Mouse (Mus musculus) ovary, postnatal 14 days (tissue): ENCODE data around the gene Akt1s1.

ENCODE experiments used
- DNase-seq: peaks from one replicate; pipeline ENCODE4 v3.0.0; 2022; ENCODE audit warnings: low spot score

Gene Akt1s1

DNA sequence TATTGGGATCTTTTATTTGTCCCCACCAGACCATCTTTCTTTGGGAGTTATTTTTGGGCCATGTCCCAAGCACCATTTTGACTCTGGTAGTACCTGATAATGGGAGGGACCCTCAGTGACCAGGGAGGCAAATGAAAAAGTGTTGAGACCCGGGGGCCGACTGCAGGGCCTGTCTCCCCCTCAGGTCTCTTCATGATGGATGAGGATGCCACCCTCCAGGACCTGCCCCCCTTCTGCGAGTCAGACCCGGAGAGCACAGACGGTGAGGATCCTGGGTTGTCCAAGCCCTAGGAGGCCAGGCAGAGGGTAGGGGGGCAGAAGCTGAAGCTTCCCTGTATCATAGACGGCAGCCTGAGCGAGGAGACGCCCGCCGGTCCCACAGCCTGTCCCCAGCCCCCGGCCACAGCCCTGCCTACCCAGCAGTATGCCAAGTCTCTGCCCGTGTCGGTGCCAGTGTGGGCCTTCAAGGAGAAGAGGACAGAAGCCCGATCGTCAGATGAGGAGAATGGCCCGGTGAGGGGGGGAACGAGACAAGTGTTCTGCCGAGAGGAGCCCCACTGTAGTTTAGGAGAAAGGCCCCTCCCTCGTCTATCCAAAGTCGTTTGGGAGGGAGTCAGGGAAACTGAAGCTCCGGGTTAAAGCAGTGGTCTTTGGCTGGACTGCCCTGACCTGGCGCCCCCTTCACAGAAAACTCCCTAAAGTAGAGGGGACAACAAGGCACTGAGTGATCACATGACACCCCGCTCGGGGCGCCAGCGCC lies 5.0 kb downstream of the Akt1s1 start:
- no peak for DNase-seq

DNA sequence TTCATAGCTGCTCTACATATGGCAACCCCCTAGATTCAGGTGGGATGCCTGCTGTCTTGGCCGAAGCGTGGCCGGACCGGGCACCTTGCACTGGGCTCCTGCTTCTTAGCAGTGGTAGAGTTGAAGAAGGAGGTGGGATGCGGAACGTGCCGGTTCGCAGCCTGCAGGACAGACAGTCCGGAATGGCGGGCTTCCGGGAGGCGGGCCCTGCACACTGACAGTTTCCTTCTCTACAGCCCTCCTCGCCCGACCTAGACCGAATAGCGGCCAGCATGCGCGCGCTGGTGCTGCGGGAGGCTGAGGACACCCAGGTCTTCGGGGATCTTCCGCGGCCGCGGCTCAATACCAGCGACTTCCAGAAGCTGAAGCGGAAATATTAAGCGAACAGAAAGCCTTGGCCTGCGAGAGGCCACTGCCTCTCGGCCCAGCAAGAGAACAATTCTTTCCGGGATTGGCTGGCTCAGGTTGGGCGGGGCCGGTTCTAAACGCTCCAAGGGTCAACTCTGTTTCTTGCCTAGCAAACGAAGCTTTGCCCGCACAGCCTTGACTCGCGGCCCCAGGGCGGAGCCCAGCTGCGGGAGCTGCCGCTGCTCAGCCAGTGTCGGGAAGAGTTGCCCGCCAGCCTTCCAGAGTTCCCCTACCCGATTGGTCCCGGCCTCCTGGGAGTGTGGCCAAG lies 5.7 kb downstream of the Akt1s1 start:
- peak; percentile 83 for DNase-seq

DNA sequence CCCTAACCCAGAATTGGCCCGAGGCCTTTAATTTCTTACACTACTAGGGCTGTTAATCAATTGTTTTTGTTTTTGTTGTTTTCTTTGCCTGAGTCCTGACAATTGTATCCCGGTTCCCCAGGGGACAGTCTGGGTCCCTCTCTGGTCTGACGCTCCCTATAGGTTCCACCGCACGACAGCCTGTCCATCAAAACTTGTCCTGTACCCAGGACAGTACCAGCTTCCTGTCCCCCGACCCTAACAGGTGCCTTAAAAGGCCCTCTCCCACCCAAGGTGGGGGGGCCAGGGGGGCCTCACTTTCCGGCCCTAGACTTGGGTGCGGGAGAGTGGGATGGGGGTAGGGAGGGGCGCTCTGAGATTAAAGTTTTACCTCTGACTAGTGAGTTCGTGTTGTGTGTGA lies 6.2 kb downstream of the Akt1s1 start:
- no peak for DNase-seq

DNA sequence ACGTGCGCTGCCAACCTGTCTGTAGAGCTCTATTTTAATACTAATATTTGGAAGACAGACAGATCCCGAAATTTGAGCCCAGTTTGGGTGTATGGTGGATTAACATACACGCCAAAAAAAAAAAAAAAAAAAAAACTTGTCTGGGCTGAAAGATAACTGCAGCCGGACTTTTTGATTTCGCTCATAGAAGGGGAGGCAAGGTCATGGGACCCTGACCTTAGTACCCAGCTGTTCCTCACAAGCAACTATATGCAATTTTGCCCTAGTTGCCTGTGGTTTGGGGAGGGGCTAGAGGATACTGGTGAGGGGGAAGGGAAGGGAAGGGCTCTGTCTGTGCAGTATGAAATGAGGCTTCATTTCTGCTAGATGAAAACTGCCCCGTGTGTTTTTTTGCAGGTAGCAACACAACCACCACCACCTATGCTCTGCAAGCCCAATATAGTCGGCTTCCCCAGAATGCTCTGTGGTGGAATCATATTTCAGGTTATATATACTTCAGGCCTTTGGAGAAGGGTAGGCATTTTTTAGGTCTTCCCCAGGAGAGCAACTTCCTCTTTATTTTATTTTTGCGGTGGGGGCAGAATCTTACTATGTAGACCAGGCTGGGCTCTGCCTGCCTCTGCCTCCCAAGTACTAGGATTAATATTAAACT lies 7.6 kb downstream of the Akt1s1 start:
- no peak for DNase-seq

DNA sequence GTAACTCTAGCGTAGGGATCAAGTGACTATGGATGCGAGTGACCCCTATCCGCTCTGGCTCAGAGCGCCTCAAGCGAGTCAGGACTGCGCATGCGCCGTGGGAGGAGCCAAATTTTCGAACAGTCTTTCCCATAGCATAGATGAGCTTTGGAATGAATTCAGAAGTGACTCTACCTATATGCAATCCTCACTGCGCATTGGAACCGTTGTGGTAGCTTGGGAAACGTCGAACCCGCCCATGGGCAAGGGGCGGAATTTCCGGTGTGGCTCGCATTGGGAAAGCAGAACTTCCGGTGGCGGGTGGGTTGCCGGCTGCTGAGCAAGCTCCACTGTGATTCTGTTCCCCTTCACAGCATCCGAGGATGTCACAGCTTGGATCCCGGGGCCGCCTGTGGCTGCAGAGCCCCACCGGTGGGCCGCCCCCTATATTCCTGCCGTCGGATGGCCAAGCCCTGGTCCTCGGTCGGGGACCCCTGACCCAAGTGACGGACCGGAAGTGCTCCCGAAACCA lies 8.3 kb downstream of the Akt1s1 start, which contains the start of gene Pnkp:
Gene Pnkp (plus strand): TSS at position 98 of the 511 bp plus-strand sequence.
- peak; percentile 79 for DNase-seq

DNA sequence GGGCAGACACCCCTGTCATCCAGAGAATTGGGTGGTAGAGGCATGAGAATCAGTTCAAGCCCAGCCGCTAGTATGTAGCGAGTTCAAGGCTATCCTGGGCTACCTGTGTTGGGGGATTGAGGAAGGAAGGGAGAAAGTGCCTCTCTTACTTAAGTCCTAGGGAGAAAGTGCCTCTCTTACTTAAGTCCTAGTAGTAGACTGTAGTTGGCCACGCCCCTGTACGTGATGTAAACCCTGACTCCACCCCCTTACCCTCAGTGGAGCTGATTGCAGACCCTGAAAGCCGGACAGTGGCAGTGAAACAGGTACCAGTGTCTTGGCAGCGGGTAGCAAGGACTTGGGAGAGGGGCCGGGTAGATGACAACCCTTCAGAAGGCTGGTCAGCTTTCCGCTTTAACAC lies 9.1 kb downstream of the Akt1s1 start:
- no peak for DNase-seq

DNA sequence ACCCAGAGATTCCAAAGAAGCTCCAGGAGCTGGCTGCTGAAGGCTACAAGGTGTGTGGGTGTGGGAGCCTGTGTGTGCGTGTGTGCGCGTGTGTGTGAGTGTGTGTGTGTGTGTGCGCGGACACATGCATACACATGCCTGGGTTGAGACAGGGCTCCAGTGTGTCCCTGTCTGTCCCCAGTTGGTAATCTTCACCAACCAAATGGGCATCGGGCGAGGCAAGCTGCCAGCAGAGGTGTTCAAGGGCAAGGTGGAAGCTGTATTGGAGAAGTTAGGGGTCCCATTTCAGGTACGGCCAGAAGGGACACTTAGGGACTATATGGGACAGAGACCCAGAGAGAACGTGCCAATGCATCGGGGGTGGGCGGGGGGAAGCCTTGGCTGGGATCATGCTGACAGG lies 11.1 kb downstream of the Akt1s1 start:
- DNase-seq = no peak

DNA sequence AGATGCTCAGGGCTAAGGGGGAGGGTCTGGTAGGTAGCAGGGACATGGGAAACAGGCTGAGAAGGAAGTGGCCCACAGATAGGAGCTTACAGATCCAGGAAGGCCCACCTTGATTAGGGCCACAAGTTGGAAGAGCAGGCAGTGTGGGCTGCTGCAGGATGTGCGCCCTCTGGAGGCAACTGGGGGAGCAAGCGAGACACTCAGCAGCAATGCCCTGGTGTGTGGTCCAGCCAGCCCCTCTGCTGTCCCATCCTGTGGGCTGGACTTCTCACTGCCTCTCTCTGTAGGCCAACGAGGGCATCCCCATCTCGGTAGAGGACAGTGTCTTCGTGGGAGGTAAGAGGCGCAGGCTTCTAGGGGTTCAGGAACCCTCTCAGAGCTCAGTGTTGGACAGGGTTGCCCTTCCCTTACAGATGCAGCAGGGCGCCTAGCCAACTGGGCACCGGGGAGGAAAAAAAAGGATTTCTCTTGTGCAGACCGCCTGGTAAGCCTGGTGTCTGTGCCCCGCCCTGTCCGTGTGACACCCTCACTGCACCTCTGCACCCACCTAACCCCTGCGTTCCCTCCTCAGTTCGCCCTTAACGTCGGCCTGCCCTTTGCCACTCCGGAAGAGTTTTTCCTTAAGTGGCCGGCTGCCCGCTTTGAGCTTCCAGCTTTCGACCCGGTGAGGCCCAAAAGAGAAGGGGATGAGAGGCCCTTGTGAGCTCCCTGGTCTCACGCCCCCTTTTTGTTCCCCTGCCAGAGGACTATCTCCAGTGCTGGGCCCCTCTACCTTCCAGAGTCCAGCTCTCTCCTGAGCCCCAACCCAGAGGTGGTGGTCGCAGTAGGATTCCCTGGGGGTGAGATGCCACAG lies 12.0 kb downstream of the Akt1s1 start:
- DNase-seq = peak; percentile 69

DNA sequence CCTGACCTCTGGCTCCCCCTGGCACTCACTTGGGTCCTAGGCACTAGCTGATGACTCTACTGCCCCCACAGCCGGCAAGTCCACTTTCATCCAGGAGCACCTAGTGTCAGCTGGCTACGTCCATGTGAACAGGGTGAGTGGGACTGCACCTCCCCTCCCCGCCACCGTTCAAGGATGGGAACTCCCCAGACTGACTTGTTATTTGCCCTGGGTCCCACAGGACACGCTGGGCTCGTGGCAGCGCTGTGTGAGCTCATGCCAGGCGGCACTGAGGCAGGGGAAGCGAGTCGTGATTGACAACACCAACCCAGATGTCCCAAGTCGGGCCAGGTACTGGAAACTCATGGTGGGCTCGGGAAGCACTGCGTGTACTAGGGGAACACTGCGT lies 12.6 kb downstream of the Akt1s1 start:
- DNase-seq = no peak

DNA sequence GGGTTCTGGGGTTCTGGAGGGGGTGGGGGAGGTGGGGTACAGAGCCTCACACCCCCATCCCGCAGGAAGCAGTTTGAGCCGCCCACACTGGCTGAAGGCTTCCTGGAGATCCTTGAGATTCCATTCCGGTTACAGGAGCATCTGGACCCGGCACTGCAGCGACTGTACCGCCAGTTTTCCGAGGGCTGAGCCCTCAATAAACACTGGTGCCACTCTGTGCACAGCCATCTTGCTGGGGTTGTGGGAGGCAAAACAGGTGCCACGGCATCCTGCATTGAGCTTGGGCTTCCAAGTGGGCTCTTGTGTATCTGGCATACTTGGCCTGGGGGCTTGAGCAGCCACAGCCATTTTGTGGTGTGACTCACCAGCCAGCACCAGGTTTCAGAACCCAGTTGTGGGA lies 13.6 kb downstream of the Akt1s1 start:
- DNase-seq = no peak

DNA sequence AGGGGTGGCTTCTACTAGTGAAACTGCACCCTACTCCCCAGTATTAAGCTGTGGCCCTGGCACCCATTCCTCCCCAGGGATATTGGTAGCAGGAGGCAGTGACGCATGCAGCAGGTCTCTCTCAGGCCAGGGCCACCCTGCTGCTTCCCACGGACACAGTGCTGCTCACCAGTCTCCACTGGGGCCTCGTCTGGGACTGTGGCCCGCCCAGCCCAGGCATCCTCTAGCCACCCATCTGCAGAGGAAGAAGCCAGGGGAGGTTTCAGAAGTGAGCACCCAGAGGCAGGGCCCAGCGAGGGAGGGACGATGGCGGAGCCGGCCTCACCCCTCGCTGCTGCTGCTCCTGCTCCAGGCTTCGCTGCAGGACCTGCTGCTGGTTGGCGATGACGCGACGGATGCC lies 14.4 kb downstream of the Akt1s1 start:
- no peak for DNase-seq

DNA sequence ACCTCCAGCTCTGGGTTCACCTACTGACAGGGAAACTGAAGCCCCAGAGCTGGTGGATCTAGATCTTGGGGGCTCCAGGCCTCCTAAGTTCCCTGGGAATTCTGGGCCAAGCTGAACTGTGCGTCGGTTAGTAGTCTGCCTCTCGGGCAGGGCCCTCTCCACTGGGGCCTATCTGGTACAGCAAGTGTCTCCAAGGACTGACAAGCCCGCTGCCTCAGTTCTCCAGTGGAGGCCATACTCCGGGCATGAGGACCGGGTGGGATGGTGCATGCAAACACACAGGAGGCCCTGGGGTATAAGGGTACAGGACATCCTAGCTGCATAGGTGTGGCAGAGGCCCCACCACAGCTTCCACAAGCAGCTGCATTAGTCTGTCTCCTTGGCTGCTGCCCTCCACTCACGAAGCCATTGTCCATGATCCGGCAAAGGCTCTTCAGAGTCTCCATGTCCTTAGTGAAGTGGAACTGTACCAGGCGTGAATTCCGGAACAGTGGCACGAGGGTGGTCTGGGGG lies 15.2 kb downstream of the Akt1s1 start:
- no peak for DNase-seq

DNA sequence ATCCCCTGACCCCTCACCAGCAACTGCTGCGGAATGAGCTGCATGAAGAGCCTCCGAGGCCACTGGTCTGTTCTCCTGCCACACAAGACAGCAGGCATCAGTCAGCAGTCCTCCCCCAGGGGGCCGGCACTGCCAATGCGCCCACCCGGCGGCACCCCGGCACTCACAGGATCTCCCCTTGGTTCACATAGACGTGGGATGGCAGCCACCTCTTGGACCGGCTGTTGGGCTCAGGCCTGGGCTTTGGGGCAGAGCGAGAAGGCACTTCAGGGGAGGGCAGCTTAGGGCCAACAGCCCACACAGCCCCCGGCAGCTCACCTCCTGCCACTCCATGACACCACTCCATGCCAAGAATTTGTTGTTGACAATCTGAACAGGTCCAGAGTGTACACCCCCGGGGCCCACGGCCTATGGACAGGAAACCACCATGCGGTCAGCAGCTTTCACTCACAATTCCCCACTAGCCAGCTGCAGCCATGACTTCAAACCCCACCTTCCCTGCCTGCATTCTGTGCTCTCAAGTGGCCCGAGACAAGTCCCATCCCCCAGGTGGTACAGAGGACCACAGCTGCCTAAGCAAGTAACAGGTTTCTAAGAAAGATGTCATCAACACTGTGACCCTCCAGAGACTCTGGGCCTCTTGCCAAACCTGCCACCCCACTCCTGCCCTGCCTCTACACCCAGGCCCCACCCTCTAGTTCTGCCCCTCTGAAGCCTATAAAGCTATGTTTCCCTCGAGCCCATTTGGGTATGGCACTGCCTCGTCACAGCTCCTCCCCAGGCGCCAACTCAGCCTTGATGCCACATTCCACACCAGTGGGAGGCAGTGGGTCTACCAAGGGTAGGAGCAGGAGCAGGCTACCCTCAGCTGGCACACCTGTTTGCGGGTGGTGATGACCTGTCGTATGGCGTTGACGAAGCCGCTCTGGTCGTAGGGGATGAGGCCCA lies 16.1 kb downstream of the Akt1s1 start:
- DNase-seq = no peak

DNA sequence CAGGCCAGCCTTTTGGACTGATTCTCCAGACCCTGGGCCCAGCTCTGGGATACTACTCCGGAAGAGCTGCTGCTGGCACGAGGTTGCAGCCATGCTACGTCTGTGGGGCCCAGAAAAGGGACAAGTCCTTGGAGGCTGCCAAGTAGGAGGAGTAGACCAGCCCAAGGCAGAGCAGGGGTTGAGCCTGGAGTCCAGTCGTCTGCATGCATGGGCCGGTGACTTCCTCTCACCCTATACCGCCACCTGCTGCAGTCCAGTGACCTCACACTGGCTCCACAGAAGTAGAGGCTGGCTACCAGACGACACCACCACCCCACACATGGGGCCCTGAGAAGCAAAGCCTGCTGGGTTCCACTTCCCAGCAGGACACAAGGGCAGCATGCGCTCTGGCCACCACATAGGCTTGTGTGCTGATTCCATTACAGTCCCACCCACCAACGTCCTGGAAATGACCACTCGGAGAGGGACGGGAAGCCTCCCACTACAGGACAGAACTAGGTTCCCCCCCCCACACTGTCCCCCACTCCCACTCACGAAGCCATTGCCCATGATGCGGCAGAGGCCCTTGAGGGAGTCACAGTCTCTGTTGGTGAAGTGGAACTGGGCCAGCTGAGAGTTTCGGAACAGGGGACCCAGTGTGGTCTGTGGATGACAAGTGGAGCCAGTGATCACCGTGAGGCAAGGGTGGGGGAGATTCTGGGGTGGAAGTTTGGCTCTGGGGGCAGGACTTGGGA lies 17.7 kb downstream of the Akt1s1 start:
- peak; percentile 64 for DNase-seq

DNA sequence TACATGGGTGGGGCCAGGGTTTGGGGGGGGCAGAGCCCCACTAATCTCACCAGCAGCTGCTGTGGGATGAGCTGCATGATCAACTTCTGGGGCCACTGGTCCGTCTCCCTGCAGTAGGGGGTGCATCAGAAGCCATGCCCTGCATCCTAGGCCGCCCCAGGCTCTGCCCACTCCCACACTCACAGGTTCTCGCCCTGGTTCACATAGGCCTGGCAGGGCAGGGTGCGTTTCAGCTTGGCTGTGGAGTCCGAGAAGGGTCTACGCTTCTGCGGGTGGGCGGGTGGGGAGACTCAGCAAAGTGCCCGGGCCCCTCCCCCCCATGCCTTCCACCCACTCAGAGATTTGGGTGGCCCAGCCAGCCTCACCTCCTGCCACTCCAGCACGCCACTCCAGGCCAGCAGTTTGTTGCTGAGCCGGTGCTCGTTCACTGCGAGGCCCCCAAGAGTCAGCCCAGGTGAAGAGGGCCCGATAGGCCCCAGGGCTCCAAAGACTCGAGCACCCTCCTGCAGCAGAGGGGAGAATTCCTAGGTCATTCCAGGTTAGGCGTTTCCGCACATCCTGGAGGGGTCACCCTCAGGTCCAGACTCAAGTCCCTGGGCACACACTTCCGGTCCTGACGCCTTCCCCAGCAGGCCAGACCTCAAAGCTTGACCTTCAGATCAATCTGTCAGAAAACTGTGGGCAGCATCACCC lies 18.4 kb downstream of the Akt1s1 start:
- DNase-seq = no peak

DNA sequence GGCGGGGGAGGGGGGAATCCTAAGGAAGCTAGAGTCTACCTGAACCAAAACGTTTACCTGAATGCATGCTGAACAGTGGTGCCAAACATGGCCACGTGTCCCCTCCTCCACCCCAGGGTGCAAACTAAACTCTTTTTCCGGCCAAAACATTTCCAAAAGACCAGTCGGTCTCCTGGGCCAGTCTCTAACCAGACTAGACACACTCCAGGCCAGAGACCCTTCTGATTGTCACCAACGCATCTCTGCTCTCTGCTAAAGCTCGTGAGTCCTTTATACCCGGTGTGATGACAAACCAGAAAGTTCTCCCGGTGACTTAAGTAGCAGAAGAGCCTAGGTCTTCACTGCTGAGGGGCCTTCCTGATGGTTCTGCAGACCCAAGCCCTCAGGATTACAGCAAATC lies 19.0 kb downstream of the Akt1s1 start:
- DNase-seq = no peak

DNA sequence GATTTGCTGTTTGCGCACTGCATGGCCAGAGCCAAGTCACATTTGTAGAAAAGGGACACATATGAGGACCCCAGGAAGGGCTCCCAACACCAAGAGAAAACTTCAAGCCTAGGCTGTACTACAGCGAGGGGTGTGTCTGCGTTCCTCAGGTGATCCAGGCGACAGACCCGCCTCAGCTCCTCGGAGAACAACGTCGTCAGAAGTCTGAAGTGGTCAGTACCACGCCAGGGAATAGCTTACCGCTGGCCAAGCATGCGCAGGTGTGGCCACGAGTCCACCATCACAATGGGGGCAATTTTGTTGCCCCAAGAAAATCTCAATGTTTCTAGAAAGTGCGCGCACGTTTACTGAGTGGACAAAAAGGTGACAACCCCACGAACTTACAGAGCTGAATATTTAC lies 19.7 kb downstream of the Akt1s1 start:
- DNase-seq = no peak

DNA sequence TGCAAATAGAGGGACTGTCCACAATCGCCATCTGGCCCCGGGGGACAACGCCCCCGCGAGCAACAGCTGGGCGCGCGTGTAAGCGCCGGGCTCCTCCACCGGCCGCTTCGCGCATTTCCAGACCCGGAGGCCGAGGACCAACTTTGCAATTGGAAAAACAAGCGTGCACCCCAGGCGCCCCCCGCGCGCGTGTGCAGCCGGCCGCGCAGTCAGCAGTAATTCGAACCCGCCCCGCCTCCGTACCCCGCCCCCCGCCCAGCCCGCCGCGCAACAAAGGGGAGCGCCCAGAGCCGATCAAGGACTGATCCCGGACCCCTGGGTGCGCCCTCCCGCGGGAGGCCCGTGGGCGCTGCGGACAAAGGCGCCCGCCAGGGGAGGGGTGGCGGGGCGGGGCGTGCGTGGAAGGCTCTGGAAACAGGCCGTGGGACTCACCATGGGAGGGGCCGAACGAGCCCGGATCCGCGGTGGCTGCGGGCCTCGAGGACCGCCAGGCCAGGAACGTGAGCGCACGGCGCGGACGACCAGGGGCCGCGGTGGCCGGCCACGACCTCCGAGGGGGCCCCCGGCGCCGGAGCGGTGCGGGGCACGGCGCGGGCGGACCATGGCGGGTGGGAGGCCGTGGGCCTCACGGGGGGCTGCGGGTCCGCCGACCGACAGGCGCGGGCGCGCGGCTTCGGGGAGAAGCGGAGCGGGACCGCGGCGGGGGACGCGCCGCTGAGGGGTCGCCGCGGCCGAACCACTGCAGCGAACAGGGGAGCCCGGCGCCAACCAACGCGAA lies 20.3 kb downstream of the Akt1s1 start:
- peak; percentile 67 for DNase-seq
